Mouse (Mus musculus): ENCODE results near the gene Nrxn2. TPM values are rescaled to one million over a fixed set of nuclear protein-coding genes. Genes with fewer than 3 reads are reported as not detected.

Nrxn2 gene
- polyA plus RNA-seq, 1 experiment: 7.0 TPM

DNA sequence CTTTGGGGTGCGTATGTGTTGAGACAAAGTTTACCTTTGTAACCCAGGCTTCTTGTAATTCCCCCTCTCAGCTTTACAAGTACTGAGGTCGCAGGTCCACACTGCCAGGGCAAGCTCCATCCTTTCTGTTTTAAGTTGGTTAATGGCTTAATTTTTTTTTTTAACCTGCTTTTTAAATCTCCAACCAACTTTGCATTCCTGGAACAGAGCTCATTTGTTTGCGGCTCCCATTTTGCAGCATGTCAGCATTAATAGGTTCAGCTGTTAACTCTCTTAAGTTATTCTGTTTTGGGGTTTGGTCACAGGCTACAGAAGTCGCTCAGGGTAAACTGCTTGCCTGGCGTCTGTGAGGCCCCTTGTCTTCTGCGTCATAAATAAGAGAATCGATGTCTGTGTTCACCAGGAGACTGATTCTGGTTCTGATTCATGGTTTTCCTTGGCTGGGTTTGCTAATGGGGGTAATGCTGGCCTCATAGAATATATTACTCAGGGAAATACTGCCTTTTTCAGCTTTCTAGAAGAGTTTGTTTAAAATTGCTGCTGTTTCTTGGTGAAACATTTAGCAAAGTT, 141.8 kb downstream of the Nrxn2 start:
- Histone ChIP-seq H3K4me3 (ENCODE audit: low read depth, low read length) (no peak overlapping the region), H3K27me3 (ENCODE audit: control insufficient read depth, insufficient read depth, low read length, poor library complexity, severe bottlenecking) (no peaks in the 10 kb centered on the region), H3K36me3 (ENCODE audit: control insufficient read depth, insufficient read depth, low read length, poor library complexity, severe bottlenecking) (no peaks in the 10 kb centered on the region), H3K4me1 (ENCODE audit: control insufficient read depth, insufficient read depth, low read length) (no peaks in the 10 kb centered on the region), H3K9me3 (replicated peaks; ENCODE audit: control insufficient read depth, insufficient read depth, low read length, poor library complexity, severe bottlenecking) (no peaks in the 10 kb centered on the region), H3K27ac (ENCODE audit: insufficient read depth, low read length) (no peak overlapping the region), H3K9ac (ENCODE audit: low read depth, poor library complexity, severe bottlenecking) (no peak overlapping the region)
- TF ChIP-seq CTCF (IDR thresholded peaks at IDR 0.05; ENCODE audit: low read depth, low read length) (no peak), EP300 (IDR thresholded peaks at IDR 0.05; ENCODE audit: insufficient read depth, low read depth, low read length) (no peak), POLR2A (IDR thresholded peaks at IDR 0.05; ENCODE audit: insufficient read depth, low read length) (no peak)

DNA sequence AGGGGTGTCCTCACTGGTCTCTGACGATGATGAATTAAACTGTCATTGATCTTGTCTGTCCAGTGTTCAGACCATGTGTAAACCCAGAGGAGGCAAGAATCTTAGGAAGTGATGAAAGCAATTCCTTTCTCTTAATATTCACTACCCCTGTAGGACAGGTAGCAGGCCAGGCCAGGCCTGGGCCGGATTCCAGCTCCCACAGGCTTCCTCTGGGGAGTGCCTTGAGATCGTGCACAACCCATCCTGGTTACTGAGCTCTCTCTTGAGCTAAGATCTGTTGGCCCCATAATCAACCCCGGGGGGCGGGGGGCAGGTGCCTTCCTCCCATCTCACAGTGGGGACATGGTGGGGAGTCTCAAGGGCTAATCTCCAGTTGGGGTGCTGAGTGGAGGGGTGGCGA, 146.6 kb downstream of the Nrxn2 start:
- Histone ChIP-seq H3K27me3 (ENCODE audit: control insufficient read depth, insufficient read depth, low read length, poor library complexity, severe bottlenecking) (no peaks in the 10 kb centered on the region), H3K27ac (ENCODE audit: insufficient read depth, low read length) (no peak overlapping the region), H3K9me3 (replicated peaks; ENCODE audit: control insufficient read depth, insufficient read depth, low read length, poor library complexity, severe bottlenecking) (no peaks in the 10 kb centered on the region), H3K4me3 (ENCODE audit: low read depth, low read length) (no peak overlapping the region), H3K9ac (ENCODE audit: low read depth, poor library complexity, severe bottlenecking) (no peak overlapping the region), H3K36me3 (ENCODE audit: control insufficient read depth, insufficient read depth, low read length, poor library complexity, severe bottlenecking) (no peaks in the 10 kb centered on the region), H3K4me1 (ENCODE audit: control insufficient read depth, insufficient read depth, low read length) (no peaks in the 10 kb centered on the region)
- TF ChIP-seq EP300 (IDR thresholded peaks at IDR 0.05; ENCODE audit: insufficient read depth, low read depth, low read length) (no peak), CTCF (IDR thresholded peaks at IDR 0.05; ENCODE audit: low read depth, low read length) (no peak), POLR2A (IDR thresholded peaks at IDR 0.05; ENCODE audit: insufficient read depth, low read length) (no peak)

DNA sequence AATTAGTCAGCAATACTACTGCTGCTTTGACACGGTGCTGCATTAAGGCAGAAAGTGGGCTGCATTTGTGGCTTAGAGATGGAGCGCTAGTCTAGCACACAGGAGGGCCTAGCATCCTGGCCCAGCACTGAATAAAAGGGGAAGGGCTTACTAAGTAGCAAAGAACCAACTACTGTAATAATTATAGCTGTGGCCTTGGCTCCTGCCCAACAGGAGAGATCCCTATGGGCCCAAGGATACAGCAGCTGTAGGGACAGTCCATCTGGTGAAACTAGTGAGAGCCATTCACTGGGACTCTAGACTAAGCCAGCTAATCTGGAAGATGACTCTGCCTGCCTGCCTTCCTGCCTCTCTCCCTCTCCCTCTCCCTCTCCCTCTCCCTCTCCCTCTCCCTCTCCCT, 147.9 kb downstream of the Nrxn2 start:
- no peaks in the 10 kb centered on the region for H3K9me3 ChIP-seq (replicated peaks; ENCODE audit: control insufficient read depth, insufficient read depth, low read length, poor library complexity, severe bottlenecking)
- H3K36me3 ChIP-seq (ENCODE audit: control insufficient read depth, insufficient read depth, low read length, poor library complexity, severe bottlenecking): no peaks in the 10 kb centered on the region
- TF ChIP-seq POLR2A (IDR thresholded peaks at IDR 0.05; ENCODE audit: insufficient read depth, low read length) (no peak), CTCF (IDR thresholded peaks at IDR 0.05; ENCODE audit: low read depth, low read length) (no peak), EP300 (IDR thresholded peaks at IDR 0.05; ENCODE audit: insufficient read depth, low read depth, low read length) (no peak)
- H3K4me1 ChIP-seq (ENCODE audit: control insufficient read depth, insufficient read depth, low read length): no peaks in the 10 kb centered on the region
- no peak overlapping the region for H3K4me3 ChIP-seq (ENCODE audit: low read depth, low read length)
- H3K27me3 ChIP-seq (ENCODE audit: control insufficient read depth, insufficient read depth, low read length, poor library complexity, severe bottlenecking): no peaks in the 10 kb centered on the region
- H3K27ac ChIP-seq (ENCODE audit: insufficient read depth, low read length): no peak overlapping the region
- H3K9ac ChIP-seq (ENCODE audit: low read depth, poor library complexity, severe bottlenecking): no peak overlapping the region

DNA sequence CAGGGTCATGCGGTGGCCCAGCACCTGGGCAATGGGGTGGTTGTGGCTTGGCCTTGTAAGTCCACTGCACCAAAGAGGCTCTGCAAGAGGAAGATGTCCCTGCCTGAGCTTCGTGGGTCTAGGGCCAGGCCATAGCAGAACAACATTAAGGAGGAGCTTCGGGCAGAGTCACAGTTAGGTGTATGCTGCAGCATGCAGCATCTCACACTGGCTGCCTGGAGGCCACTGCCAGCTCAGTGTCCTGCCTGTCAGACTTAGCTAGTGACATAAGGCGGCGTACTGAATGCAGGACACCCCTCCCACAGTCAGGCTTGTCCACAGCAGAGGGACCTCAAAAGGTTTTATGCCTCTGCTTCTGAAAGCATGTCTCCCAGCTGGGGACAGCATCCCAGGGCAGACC, 150.5 kb downstream of the Nrxn2 start:
- no peak overlapping the region for H3K27ac ChIP-seq (ENCODE audit: insufficient read depth, low read length)
- no peaks in the 10 kb centered on the region for H3K27me3 ChIP-seq (ENCODE audit: control insufficient read depth, insufficient read depth, low read length, poor library complexity, severe bottlenecking)
- H3K4me3 ChIP-seq (ENCODE audit: low read depth, low read length): no peak overlapping the region
- H3K9me3 ChIP-seq (replicated peaks; ENCODE audit: control insufficient read depth, insufficient read depth, low read length, poor library complexity, severe bottlenecking): no peaks in the 10 kb centered on the region
- no peaks in the 10 kb centered on the region for H3K4me1 ChIP-seq (ENCODE audit: control insufficient read depth, insufficient read depth, low read length)
- H3K36me3 ChIP-seq (ENCODE audit: control insufficient read depth, insufficient read depth, low read length, poor library complexity, severe bottlenecking): no peaks in the 10 kb centered on the region
- no peak overlapping the region for H3K9ac ChIP-seq (ENCODE audit: low read depth, poor library complexity, severe bottlenecking)
- no peak for TF ChIP-seq CTCF (IDR thresholded peaks at IDR 0.05; ENCODE audit: low read depth, low read length)
- TF ChIP-seq POLR2A (IDR thresholded peaks at IDR 0.05; ENCODE audit: insufficient read depth, low read length): no peak
- TF ChIP-seq EP300 (IDR thresholded peaks at IDR 0.05; ENCODE audit: insufficient read depth, low read depth, low read length): no peak

DNA sequence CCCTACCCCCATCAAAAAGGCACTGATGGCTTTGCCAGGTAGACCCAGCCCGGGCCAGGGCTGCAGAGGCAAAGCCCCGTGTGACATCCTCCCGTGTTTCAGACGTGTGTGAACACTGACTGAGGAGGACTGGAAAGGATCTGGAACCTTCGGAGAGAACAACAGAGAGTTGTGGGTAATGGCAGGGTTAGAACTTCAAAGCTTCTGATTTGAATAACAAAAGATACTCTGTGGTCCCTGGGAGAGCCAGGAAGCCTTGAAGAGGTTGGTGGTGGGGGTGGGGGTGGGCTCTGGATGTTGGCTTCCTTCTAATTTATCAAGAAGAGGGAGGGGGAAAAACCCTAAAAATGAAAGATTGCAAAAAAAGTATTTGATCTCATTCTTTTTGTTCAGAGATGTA, 151.0 kb downstream of the Nrxn2 start:
- Histone ChIP-seq H3K4me3 (ENCODE audit: low read depth, low read length) (no peak overlapping the region), H3K27ac (ENCODE audit: insufficient read depth, low read length) (no peak overlapping the region)
- no peak for TF ChIP-seq POLR2A (IDR thresholded peaks at IDR 0.05; ENCODE audit: insufficient read depth, low read length)
- no peak for TF ChIP-seq CTCF (IDR thresholded peaks at IDR 0.05; ENCODE audit: low read depth, low read length)
- no peak for TF ChIP-seq EP300 (IDR thresholded peaks at IDR 0.05; ENCODE audit: insufficient read depth, low read depth, low read length)

DNA sequence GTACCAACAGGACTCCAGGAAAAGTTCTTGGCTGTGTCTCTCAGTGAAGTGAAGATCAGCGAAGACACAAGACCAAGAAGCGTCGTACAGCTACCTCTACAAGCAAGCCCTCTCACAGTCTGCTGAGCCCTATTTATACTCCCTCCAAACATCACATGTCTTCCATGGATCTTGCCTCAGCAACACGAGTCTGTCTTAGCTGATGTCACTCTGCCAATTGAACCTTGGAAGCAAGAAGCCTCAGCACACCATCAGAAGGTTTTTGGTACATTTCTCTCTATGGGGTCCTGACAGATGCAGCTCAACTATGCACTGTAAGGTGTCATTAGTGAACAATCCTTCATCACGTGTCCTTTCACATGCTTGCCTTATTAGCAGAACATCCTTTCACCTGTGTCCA, 152.9 kb downstream of the Nrxn2 start:
- Histone ChIP-seq H3K4me1 (ENCODE audit: control insufficient read depth, insufficient read depth, low read length) (no peaks in the 10 kb centered on the region), H3K9ac (ENCODE audit: low read depth, poor library complexity, severe bottlenecking) (no peak overlapping the region), H3K27me3 (ENCODE audit: control insufficient read depth, insufficient read depth, low read length, poor library complexity, severe bottlenecking) (no peaks in the 10 kb centered on the region), H3K36me3 (ENCODE audit: control insufficient read depth, insufficient read depth, low read length, poor library complexity, severe bottlenecking) (no peaks in the 10 kb centered on the region), H3K27ac (ENCODE audit: insufficient read depth, low read length) (no peak overlapping the region), H3K4me3 (ENCODE audit: low read depth, low read length) (no peak overlapping the region), H3K9me3 (replicated peaks; ENCODE audit: control insufficient read depth, insufficient read depth, low read length, poor library complexity, severe bottlenecking) (no peaks in the 10 kb centered on the region)
- TF ChIP-seq POLR2A (IDR thresholded peaks at IDR 0.05; ENCODE audit: insufficient read depth, low read length) (no peak), EP300 (IDR thresholded peaks at IDR 0.05; ENCODE audit: insufficient read depth, low read depth, low read length) (no peak), CTCF (IDR thresholded peaks at IDR 0.05; ENCODE audit: low read depth, low read length) (no peak)

More for the DNA sequence above, 151.0 kb downstream of the Nrxn2 start:
- Histone ChIP-seq H3K4me1 (ENCODE audit: control insufficient read depth, insufficient read depth, low read length) (no peaks in the 10 kb centered on the region), H3K36me3 (ENCODE audit: control insufficient read depth, insufficient read depth, low read length, poor library complexity, severe bottlenecking) (no peaks in the 10 kb centered on the region), H3K9me3 (replicated peaks; ENCODE audit: control insufficient read depth, insufficient read depth, low read length, poor library complexity, severe bottlenecking) (no peaks in the 10 kb centered on the region), H3K9ac (ENCODE audit: low read depth, poor library complexity, severe bottlenecking) (no peak overlapping the region), H3K27me3 (ENCODE audit: control insufficient read depth, insufficient read depth, low read length, poor library complexity, severe bottlenecking) (no peaks in the 10 kb centered on the region)

Data from ES-Bruce4 (cell line).